Mouse (Mus musculus) lung, postnatal 10 days (tissue): ENCODE data around the gene Mrpl9.

Source experiments
- DNase-seq: peaks from one replicate; pipeline ENCODE4 v3.0.0; 2021

Gene Mrpl9

DNA sequence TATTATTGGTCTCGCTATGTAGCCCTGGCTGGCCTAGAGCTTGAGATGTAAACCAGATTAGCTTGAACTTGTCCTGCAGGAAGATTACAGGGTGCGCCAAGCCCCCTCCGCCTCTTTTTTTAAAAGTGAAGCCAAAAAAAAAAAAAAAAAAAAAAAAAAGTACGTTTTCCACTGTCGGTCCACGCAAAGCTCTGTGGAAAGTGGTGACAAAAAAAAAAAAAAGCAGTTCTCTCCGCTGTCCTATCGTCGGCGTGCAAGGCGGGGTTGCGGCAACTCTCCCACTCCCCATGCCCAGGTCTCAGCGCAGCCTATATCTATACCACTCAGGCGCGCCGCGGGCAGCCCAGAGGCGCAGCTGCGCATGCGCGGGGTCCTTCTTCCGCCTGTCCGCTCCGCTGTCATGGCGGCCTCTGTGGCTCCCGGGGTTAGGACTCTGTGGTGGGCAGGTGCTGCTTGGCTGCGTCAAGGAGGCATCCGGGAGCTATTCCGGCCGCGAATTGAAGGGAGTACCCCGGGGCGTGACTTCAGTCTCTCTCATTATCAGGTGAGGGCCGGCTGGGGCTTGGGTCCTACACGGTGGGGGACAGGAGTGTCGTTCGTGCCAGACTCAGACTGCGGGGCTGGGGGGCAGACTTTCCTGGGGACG lies at the start of gene Mrpl9:
Gene Mrpl9 (plus strand): TSS at position 368 of the 646 bp plus-strand sequence.
- DNase-seq, result peak; percentile 95

- no peak for DNase-seq
These were observed 46.8 kb upstream of the Mrpl9 start for GRCm38 (mm10) chr3:94396336-94396735.

GRCm38 (mm10) chr3:94396851-94397250 lies 46.3 kb upstream of the Mrpl9 start:
- DNase-seq, result no peak

DNA sequence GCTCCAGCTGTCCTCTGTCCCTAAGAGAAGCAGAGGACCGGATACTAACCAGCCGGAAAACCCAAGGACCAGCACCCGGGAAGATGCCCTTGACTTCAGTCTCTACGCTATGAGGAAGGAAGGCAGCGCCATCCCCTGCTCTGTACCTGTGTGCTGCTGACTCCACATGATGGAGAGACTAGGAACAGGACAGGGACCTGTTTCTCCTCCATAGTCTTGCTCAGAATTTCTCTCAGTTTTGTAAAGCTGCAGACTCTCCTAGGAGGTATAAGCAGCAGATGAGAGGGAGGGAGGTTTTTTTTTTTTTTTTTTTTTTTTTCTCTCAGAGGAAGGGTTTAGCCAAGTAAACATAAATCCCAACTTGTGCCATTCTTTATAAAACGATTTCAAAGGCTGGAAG lies 44.9 kb upstream of the Mrpl9 start, which contains the start of gene Lingo4:
Gene Lingo4 (plus strand): TSS at position 301 of the 400 bp plus-strand sequence.
- DNase-seq, result no peak

GRCm38 (mm10) chr3:94398943-94399481 lies 44.1 kb upstream of the Mrpl9 start:
- peak; percentile 22 for DNase-seq

GRCm38 (mm10) chr3:94399663-94400310 lies 43.3 kb upstream of the Mrpl9 start:
- no peak for DNase-seq

GRCm38 (mm10) chr3:94402451-94402850 lies 40.7 kb upstream of the Mrpl9 start:
- no peak for DNase-seq

DNA sequence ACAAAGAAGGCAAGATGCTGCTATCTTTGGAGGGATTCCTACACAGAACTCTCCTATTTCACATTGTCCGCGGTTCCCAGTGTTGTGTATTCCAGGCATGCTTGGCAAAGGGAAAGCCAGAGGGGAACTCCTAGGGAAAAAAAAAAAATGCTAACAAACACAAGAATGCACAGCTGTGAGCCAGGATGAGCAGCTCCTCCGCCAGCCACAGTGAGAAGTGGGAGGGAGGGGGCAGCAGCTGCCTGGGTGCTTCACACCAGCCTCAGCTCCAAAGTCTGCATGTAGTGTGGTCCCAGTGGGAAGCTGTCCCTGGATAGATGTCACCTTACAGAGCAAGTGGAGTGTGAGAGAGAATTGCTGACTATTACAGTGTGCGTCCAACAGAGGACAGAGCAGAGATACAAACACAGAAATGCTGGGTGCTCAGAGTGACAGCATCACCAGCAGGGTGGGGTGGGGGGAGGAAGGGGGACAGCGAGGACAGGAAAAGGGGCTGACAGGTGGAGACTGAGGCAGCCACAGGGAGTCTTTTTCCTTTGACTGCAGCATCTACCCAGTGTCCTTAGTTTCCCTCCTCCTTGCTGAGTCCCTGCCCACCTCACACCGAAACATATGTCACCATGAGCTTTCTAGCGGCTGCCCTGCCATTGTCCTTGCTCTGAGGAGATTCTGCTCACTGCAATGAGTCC lies 38.6 kb upstream of the Mrpl9 start:
- DNase-seq, result peak; percentile 65

DNA sequence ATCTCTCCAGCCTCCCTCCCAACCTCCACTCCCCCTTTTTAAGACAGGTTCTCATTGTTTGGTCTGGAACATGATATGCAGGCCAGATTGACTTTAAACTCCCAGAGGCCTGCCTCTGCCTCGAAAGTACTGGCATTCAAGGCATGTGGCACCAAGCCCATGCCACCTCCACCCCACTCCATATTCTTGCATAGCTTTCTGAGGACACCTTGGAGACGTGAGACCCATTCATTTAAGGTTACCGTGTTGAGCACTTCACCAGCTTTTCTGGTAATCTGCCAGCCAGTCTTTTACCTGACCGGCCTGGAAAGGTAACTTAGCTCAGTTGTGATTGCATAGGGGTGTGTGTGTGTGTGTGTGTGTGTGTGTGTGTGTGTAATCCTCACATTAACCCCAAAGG lies 37.6 kb upstream of the Mrpl9 start:
- DNase-seq, result peak; percentile 43

DNA sequence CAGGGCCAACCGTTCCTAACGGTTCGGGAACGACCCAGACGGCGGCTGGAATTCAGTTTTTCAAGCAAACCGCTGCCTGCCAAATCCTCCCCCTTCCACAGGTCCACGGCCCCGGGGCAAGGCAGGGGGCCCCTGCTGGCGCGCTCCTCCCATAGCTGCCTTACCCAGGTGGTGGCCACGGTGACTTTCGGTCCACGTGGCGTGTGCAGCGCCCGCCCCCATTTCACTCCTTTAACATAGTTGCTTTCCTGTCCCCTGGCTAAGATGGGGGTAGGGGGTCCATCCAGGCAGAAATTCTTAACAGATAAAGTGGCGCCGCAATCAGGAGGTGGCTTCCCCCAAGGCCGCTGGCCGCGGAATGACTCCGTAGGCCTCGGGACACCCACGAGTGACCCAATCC lies 30.6 kb upstream of the Mrpl9 start:
- peak; percentile 14 for DNase-seq

- DNase-seq, result peak; percentile 97
These were observed 30.0 kb upstream of the Mrpl9 start, which contains the start of gene Tdrkh for GRCm38 (mm10) chr3:94413031-94413679. Gene Tdrkh, plus strand, starts transcription at chr3:94413273.

GRCm38 (mm10) chr3:94430980-94431379 lies 12.1 kb upstream of the Mrpl9 start:
- DNase-seq, result no peak

- DNase-seq, result no peak
These were observed 8.8 kb upstream of the Mrpl9 start for GRCm38 (mm10) chr3:94434305-94434704.

DNA sequence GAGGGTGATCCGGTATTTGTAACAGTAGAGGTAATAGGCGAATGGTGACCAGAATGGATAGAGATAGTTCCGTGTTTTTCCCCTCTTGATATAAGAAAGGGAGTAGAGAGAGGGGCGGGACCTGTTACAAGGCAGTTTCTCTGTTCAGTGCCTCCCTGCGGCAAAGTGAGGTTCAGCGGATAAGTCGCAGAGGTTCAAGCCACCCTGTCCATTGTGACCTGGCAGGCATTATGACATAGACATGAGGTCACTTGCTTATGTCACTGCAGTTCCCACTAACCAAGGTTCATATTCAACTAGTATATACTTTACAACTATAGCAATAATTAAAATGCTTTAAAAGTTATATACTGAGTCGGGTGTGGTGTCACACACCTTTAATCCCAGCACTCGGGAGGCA lies 6.7 kb upstream of the Mrpl9 start:
- no peak for DNase-seq

- peak; percentile 15 for DNase-seq
These were observed 1.9 kb upstream of the Mrpl9 start for GRCm38 (mm10) chr3:94441182-94441581.

GRCm38 (mm10) chr3:94443597-94443964 lies 463 bp downstream of the Mrpl9 start, which contains the start of gene Oaz3:
Gene Oaz3, minus strand, starts transcription at chr3:94443915.
- DNase-seq, result no peak

DNA sequence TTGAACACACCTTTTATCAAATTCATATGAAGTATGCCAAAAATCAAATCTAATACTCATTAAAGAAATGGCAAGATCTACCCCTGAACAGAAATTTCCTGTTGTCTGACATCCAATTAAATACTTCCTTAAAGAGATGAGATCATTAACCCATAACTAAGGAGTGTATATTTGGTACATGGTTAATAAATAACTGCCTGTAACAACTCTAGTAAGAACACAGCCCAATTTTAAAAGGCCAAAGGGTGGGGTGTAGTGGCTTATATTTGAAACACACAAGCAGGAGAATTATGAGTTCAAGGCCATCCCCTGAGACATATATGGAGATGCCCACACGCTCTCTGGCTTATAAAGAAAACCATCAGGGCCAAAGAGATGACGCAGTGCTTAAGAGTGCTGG lies 6.3 kb downstream of the Mrpl9 start:
- DNase-seq, result no peak

DNA sequence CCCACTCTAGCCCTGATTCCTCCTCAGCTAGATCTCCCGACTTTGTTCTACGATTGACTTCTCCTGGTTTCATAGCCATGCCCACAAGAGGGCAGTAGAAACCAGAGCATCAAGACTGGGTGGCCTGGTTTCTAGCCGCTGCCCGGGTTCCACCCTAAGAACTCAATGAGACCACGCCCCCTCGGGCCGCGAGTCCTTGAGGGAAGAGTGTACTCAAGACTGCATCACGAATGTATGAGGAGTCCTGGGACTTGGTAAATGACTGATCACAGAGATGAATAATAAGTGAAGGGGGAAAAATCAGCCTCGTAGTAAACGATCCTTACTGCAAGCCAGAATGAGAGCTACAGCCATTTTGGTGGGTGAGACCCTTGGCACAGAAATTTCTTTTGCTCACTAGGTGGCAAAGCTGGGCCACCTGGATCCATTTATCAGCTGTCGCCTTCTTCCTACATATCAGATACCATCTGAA lies 13.4 kb downstream of the Mrpl9 start:
- peak; percentile 90 for DNase-seq

GRCm38 (mm10) chr3:94457055-94457454 lies 13.9 kb downstream of the Mrpl9 start:
- no peak for DNase-seq

DNA sequence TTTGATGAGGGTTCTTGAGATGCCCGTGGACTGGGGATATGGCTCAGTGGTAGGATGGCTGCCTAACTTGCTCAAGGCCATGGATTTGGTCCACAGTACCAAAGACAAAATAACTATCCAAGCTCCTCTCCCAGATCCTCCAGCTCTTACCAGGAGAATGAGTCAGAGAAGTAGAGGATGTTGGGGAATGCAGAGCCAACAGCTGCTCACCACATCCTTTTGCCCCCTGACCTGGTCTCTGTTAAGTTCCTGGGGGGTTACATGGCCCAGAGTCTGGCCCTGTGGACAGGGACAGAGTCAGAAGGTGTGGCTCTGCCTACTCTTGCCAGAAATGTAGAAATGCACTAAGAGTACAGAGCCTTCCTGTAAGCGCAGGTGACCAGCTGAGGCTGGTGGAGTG lies 16.7 kb downstream of the Mrpl9 start:
- no peak for DNase-seq

DNA sequence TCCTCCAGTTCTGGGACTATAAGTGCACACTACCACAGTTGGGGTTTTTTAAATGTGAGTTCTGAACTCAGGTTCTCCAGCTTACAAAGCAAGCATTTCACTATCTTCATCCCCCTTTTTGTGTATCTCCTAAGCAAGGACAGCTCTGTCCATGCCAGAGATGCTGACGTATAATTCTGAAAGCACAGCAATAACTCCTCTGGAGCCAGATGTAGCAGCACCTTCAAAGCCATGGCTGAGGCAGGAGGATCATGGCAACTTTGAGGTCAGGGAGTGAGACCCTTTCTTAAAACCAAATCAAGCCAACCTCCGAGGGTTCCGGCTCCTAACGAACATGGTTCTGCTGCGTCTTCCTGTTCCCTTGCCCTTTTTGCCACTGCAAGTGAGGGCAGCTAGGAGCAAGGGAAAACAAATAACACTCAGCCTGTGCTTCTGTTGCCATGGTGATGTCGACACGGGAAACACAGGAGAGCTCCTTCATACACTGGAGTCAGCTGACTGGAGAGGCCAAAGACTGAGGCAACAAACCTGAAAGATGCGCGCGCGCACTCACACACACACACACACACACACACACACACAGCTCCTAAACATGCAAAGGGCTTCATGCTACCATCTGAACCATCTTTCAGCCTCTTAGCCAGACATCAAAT lies 20.9 kb downstream of the Mrpl9 start:
- DNase-seq, result peak; percentile 57

DNA sequence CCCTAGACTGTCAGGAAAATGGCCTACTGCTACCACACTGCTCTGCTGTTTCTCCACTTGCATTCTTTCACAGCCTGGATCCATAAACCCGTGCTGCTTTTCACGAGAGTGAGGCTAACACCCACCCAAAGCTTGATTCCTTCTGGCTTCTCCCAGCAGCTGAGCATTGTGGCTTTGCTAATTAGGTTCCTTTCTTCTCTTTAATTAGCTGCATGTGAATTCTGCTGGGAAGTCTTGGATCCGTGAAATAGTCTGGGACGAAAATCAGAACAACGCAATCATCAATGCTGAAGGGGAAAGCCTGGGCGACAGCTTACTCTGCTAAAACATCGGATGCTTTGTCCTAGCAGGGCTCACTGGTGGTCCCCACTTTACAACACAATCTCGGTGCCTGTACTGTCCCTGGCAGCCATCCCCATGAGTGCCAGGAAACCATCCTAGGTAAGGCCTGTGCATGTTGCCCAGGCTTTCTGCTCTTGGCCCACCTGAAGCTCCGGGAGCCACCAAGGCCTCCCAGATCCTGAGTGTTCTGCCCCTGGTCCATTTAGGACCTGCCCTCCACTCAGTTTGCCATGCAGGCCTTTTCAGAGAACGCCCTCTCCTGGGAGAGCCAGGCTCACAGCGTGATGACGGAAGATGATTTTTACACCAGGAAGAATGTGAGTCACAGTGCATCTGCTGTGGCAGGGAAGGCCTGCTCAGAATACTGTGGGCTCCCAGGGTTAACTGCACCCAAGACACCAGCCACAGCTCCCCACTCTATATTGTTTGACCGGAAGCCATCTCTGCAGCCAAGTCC lies 22.7 kb downstream of the Mrpl9 start:
- DNase-seq, result no peak
